Mouse (Mus musculus) testis, adult 2 months (tissue): ENCODE results near the gene Slc25a54. TPM values are rescaled to one million over a fixed set of nuclear protein-coding genes. Genes with fewer than 3 reads are reported as not detected.
A peak's percentile ranks its signal among the peaks of the same experiment; 100 is the strongest.

Experiments
- H3K27ac ChIP-seq: fragments of 200-500 bp; 2 replicates; pipeline ENCODE4 v1.5.1; 2012; ENCODE audit warnings: low read depth, low read length; ENCODE audit not compliant: control insufficient read depth, insufficient read depth
- H3K27me3 ChIP-seq: fragments of 200-500 bp; 2 replicates; pipeline ENCODE4 v1.6.1; 2012; ENCODE audit warnings: mild to moderate bottlenecking, low read length, moderate library complexity; ENCODE audit not compliant: control insufficient read depth, insufficient read depth
- H3K36me3 ChIP-seq: fragments of 200-500 bp; 2 replicates; pipeline ENCODE4 v1.6.1; 2012; ENCODE audit warnings: mild to moderate bottlenecking, low read length; ENCODE audit not compliant: control insufficient read depth, insufficient read depth
- H3K4me1 ChIP-seq: fragments of 200-500 bp; 2 replicates; pipeline ENCODE4 v1.6.1; 2012; ENCODE audit warnings: low read length; ENCODE audit not compliant: control insufficient read depth, insufficient read depth
- H3K4me3 ChIP-seq: fragments of 200-500 bp; 2 replicates; pipeline ENCODE4 v1.5.1; 2012; ENCODE audit warnings: low read depth, mild to moderate bottlenecking, low read length, moderate library complexity, mixed read lengths; ENCODE audit not compliant: control insufficient read depth
- CTCF ChIP-seq: fragments of 200-500 bp; IDR thresholded peaks from 2 replicates; pipeline ENCODE4 v1.5.1; 2012; ENCODE audit warnings: low read depth, mild to moderate bottlenecking, inconsistent platforms, low read length, moderate library complexity; ENCODE audit not compliant: control insufficient read depth, insufficient read depth, insufficient replicate concordance
- POLR2A ChIP-seq: fragments of 200-500 bp; IDR thresholded peaks from 2 replicates; pipeline ENCODE4 v1.6.1; 2012; ENCODE audit warnings: low read depth, mild to moderate bottlenecking, inconsistent platforms, low read length, moderate library complexity; ENCODE audit not compliant: control insufficient read depth
- polyA plus RNA-seq: library from polyadenylated mRNA; depleted of rRNA; stranded (reverse); fragments of >200 nt; gene quantifications from 2 replicates; pipeline ENCODE4 v1.2.3, GENCODE M21; 2012

Slc25a54 gene
- polyA plus RNA-seq, 1 experiment, result 9.7 TPM

DNA sequence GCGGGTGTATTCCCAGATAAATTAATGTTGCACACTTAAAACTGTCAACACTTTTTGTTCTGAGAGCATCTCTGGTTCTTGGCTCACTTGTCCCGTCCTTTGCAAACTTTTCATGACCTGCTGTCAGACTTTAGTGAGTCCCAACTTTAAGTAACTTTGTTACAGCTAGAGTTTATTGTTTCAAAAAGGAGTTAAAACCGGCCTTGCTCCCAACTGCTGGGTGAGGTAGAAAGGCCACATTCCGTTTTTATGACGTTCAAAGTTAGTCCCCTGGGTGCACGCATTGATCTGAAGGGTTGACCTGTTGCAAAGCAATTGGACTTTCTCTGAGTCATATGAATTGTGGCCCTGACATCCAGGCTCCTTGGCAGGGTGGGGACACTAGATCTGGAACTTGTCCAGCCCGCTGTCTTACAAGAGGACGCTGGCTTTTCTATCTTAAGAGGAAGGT is 43.3 kb downstream of the Slc25a54 start:
- Histone ChIP-seq H3K4me1 (peaks cover 6% of the 10 kb centered on the region), H3K4me3 (peak overlapping the region; percentile 79), H3K27ac (no peak overlapping the region), H3K36me3 (no peaks in the 10 kb centered on the region), H3K27me3 (no peaks in the 10 kb centered on the region; the same call in 1 of the 2 replicates)
- TF ChIP-seq CTCF (no peak), POLR2A (no peak)

DNA sequence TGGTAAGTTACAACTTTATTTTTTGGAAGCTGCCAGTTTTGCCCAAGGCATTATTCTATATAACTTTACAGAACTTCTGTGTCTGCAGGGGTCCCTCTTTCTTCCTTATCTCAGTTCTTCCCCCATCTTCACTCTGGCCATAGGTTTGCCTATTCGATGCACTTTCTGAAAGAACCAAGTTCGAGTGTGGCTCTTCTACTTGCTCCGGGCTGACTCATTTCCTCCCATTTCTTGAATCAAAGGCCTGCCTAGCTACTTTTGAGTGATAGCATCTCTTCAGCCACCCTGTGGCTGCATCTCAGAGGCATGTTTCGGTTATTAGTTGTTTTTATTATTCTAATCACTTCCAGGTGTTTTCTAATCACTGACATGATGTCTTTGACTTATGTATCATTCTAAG is 43.8 kb downstream of the Slc25a54 start:
- Histone ChIP-seq H3K27me3 (no peaks in the 10 kb centered on the region; the same call in 1 of the 2 replicates), H3K4me1 (peaks cover 6% of the 10 kb centered on the region), H3K27ac (no peak overlapping the region), H3K36me3 (no peaks in the 10 kb centered on the region), H3K4me3 (no peak overlapping the region)
- no peak for TF ChIP-seq POLR2A
- no peak for TF ChIP-seq CTCF

DNA sequence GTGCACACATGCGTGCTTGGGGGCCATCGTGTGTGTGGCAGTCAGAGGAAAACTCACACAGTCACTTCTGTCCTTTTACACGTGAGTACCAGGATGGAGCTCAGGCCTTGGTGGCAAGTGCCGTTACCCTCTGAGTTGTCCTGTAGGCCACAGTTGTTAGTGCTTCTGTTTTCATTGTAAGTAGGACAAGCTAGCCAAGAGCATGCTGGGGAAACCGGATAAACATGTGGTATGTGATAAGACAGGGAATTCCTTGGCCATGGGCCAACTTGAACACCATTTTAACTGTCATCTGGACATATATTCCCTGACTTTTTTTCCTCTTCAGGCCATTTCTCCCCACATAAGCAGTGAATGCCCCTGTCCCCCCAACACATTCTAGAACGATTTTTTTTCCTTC is 45.3 kb downstream of the Slc25a54 start:
- Histone ChIP-seq H3K36me3 (no peaks in the 10 kb centered on the region), H3K4me1 (peaks cover 6% of the 10 kb centered on the region), H3K27ac (no peak overlapping the region), H3K27me3 (no peaks in the 10 kb centered on the region; the same call in 1 of the 2 replicates), H3K4me3 (no peak overlapping the region)
- TF ChIP-seq POLR2A (no peak), CTCF (no peak)

DNA sequence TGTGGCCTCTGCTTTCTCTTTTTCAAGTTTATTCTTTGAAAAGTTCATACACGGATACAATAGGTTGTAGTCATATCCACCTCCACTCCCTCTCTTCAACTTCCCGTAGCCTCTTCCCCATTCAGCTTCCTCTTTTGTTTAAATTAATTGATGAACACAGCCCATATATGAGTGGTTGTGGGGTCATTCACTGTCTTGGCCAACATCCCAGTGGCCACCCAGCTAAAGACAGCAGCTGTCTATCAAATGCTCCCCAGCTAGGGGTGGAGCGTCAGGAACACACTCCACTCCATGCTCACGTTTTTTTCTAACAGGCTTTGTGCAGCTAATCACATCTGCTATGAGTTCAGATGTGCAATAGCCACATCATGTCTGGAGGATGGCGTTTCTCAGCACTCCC is 49.5 kb downstream of the Slc25a54 start:
- Histone ChIP-seq H3K27me3 (no peaks in the 10 kb centered on the region), H3K27ac (no peak overlapping the region), H3K4me3 (no peak overlapping the region), H3K4me1 (no peaks in the 10 kb centered on the region), H3K36me3 (no peaks in the 10 kb centered on the region)
- no peak for TF ChIP-seq POLR2A
- no peak for TF ChIP-seq CTCF

DNA sequence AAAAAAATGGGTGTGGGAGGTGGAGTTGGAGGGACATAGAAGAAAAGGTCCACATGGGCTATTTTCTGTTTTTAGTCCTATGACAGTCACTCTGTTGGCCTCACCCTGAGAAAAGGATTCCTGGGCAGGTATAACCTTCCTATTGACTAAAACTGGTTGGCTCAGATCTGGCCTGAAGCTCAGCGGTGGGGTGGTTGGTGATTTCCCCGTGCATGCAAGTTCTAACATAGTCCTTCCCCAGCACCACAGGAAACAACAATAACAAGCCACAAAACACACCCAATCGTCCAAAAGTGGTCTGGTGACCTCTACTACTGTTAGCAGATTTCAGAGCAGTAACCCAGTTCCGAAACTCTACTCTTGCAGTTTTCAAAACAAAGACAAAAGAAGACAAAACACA is 52.7 kb downstream of the Slc25a54 start:
- no peaks in the 10 kb centered on the region for H3K27me3 ChIP-seq
- no peak for TF ChIP-seq POLR2A
- no peak for TF ChIP-seq CTCF
- H3K4me1 ChIP-seq, result no peaks in the 10 kb centered on the region
- no peak overlapping the region for H3K4me3 ChIP-seq
- H3K27ac ChIP-seq, result no peak overlapping the region
- H3K36me3 ChIP-seq, result no peaks in the 10 kb centered on the region

DNA sequence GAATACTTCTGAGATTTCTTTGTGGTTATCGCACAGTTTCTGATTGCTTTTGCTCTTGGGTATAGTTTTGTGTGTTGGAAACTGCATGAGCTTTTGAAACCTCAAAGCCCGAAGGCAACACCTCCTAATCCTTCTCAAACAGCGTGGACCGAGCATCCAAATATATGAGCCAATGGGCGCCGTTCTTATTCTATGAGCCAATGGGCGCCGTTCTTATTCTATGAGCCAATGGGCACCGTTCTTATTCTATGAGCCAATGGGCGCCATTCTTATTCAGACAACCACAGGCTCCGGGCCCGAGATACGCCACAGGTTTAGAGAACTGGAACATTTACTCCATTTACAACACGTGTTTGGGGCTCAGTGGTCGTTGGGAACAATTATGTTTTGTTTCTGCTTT is 53.8 kb downstream of the Slc25a54 start:
- H3K4me3 ChIP-seq, result peak overlapping the region; percentile 67
- no peaks in the 10 kb centered on the region for H3K36me3 ChIP-seq
- H3K4me1 ChIP-seq, result no peaks in the 10 kb centered on the region
- peak overlapping the region; percentile 42 for H3K27ac ChIP-seq
- TF ChIP-seq CTCF (no peak), POLR2A (no peak)
- no peaks in the 10 kb centered on the region for H3K27me3 ChIP-seq

DNA sequence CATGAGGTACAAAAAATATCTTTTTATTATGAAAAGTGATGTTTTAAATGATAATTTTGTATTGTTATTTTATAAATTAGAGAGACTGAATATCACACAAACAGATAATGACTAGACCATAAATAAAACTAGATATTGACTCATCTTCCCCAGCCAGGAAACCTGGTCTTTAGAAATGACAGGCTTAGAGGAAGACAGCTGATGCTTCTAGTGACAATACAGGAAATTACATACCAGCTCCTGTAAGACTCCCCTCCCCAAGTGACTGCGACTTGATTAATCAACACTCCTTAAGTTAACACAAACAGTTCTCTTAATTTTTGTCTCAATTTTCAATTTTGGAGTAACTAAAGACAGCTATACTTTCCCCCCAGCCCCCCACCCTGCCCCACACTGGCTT is 55.1 kb downstream of the Slc25a54 start:
- TF ChIP-seq CTCF, result no peak
- TF ChIP-seq POLR2A, result no peak
- Histone ChIP-seq H3K4me3 (no peak overlapping the region), H3K27ac (no peak overlapping the region), H3K27me3 (no peaks in the 10 kb centered on the region), H3K4me1 (no peaks in the 10 kb centered on the region), H3K36me3 (no peaks in the 10 kb centered on the region)

DNA sequence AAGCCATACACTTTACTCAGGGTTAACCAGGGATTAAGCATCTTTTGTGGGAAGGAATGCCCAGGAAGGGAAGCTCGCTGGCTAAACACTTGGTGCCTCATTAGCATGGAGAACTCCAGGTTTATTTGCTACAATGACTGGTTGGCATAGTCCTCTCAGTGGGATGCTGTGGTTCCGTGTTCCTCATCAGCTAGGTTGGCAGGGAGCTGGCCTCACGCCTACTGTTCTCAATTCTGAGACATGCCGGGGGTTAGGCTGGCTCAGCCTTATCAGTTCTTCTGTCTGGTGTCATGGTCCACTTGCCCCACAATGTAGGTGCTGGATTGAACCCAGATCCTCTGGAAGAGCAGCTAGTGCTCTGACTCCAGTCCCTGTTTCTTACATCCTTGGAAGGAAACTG is 72.3 kb downstream of the Slc25a54 start:
- TF ChIP-seq CTCF (no peak), POLR2A (no peak)
- Histone ChIP-seq H3K27me3 (no peaks in the 10 kb centered on the region), H3K36me3 (no peaks in the 10 kb centered on the region; the same call in 1 of the 2 replicates)

More for the DNA sequence above, 72.3 kb downstream of the Slc25a54 start:
- Histone ChIP-seq H3K4me1 (no peaks in the 10 kb centered on the region), H3K27ac (no peak overlapping the region), H3K4me3 (no peak overlapping the region)
